Mouse (Mus musculus): Measurements from ENCODE around the gene Gm3448. TPM values are rescaled to one million over a fixed set of nuclear protein-coding genes. Genes with fewer than 3 reads are reported as not detected.
A peak's percentile ranks its signal among the peaks of the same experiment; 100 is the strongest.
"Not testable (repeated sequence)": the region's sequence is repeated elsewhere in the genome, so short reads cannot be mapped to it uniquely, and the experiment has no call there.

The Gm3448 gene
- polyA plus RNA-seq, 1 experiment: 6.4 TPM

GRCm38 (mm10) chr17:15055925-15056324 is 14.6 kb upstream of the Gm3448 start:
- TF ChIP-seq POLR2A (IDR thresholded peaks at IDR 0.05; ENCODE audit: borderline replicate concordance, control insufficient read depth, low read depth, low read length): no peak
- TF ChIP-seq CTCF (IDR thresholded peaks at IDR 0.05; ENCODE audit: control insufficient read depth, insufficient read depth, low read length): no peak
- H3K27ac ChIP-seq (ENCODE audit: control insufficient read depth, insufficient read depth, low read depth, low read length, poor library complexity): no peak overlapping the region
- H3K4me3 ChIP-seq (replicated peaks; ENCODE audit: control insufficient read depth, low read depth, low read length): no peak overlapping the region
- H3K4me1 ChIP-seq (ENCODE audit: control insufficient read depth, insufficient read depth, low read length): no peaks in the 10 kb centered on the region
- 66% methylated on average over 4 of the region's 4 CpGs for WGBS

- WGBS: 93% methylated on average over 13 of the region's 13 CpGs
- H3K4me3 ChIP-seq (replicated peaks; ENCODE audit: control insufficient read depth, low read depth, low read length); H3K4me1 ChIP-seq (ENCODE audit: control insufficient read depth, insufficient read depth, low read length); H3K27ac ChIP-seq (ENCODE audit: control insufficient read depth, insufficient read depth, low read depth, low read length, poor library complexity): not testable (repeated sequence)
Measured at GRCm38 (mm10) chr17:15053829-15054200, 12.5 kb upstream of the Gm3448 start.

- not testable (repeated sequence) for H3K27ac ChIP-seq (ENCODE audit: control insufficient read depth, insufficient read depth, low read depth, low read length, poor library complexity); H3K4me3 ChIP-seq (replicated peaks; ENCODE audit: control insufficient read depth, low read depth, low read length); H3K4me1 ChIP-seq (ENCODE audit: control insufficient read depth, insufficient read depth, low read length)
- WGBS: 87% methylated on average over 6 of the region's 8 CpGs
Measured at GRCm38 (mm10) chr17:15053183-15053828, 12.0 kb upstream of the Gm3448 start.

GRCm38 (mm10) chr17:15052766-15053165 is 11.4 kb upstream of the Gm3448 start:
- H3K27ac ChIP-seq (ENCODE audit: control insufficient read depth, insufficient read depth, low read depth, low read length, poor library complexity); H3K4me3 ChIP-seq (replicated peaks; ENCODE audit: control insufficient read depth, low read depth, low read length); H3K4me1 ChIP-seq (ENCODE audit: control insufficient read depth, insufficient read depth, low read length): not testable (repeated sequence)
- WGBS: 58% methylated on average over 1 of the region's 1 CpGs

- H3K4me1 ChIP-seq (ENCODE audit: control insufficient read depth, insufficient read depth, low read length); H3K4me3 ChIP-seq (replicated peaks; ENCODE audit: control insufficient read depth, low read depth, low read length); H3K27ac ChIP-seq (ENCODE audit: control insufficient read depth, insufficient read depth, low read depth, low read length, poor library complexity): not testable (repeated sequence)
- WGBS: no CpG with 5 or more reads among the region's 1 CpGs
Measured at GRCm38 (mm10) chr17:15050338-15050737, 9.0 kb upstream of the Gm3448 start.

GRCm38 (mm10) chr17:15040455-15040854 is 882 bp downstream of the Gm3448 start:
- not testable (repeated sequence) for H3K27ac ChIP-seq (ENCODE audit: control insufficient read depth, insufficient read depth, low read depth, low read length, poor library complexity); H3K4me3 ChIP-seq (replicated peaks; ENCODE audit: control insufficient read depth, low read depth, low read length); H3K4me1 ChIP-seq (ENCODE audit: control insufficient read depth, insufficient read depth, low read length)
- WGBS: no CpG with 5 or more reads among the region's 3 CpGs

- WGBS: no CpG with 5 or more reads among the region's 4 CpGs
- H3K4me1 ChIP-seq (ENCODE audit: control insufficient read depth, insufficient read depth, low read length); H3K4me3 ChIP-seq (replicated peaks; ENCODE audit: control insufficient read depth, low read depth, low read length); H3K27ac ChIP-seq (ENCODE audit: control insufficient read depth, insufficient read depth, low read depth, low read length, poor library complexity): not testable (repeated sequence)
Measured at GRCm38 (mm10) chr17:15031414-15031813, 9.9 kb downstream of the Gm3448 start.

- H3K4me1 ChIP-seq (ENCODE audit: control insufficient read depth, insufficient read depth, low read length); H3K4me3 ChIP-seq (replicated peaks; ENCODE audit: control insufficient read depth, low read depth, low read length); H3K27ac ChIP-seq (ENCODE audit: control insufficient read depth, insufficient read depth, low read depth, low read length, poor library complexity): not testable (repeated sequence)
- no CpG with 5 or more reads among the region's 6 CpGs for WGBS
Measured at GRCm38 (mm10) chr17:15025513-15025912, 15.8 kb downstream of the Gm3448 start.

- WGBS: no CpG with 5 or more reads among the region's 48 CpGs
- H3K4me1 ChIP-seq (ENCODE audit: control insufficient read depth, insufficient read depth, low read length); H3K27ac ChIP-seq (ENCODE audit: control insufficient read depth, insufficient read depth, low read depth, low read length, poor library complexity); H3K4me3 ChIP-seq (replicated peaks; ENCODE audit: control insufficient read depth, low read depth, low read length): not testable (repeated sequence)
Measured at GRCm38 (mm10) chr17:15024502-15025193, 16.7 kb downstream of the Gm3448 start.

GRCm38 (mm10) chr17:15023878-15024492 is 17.4 kb downstream of the Gm3448 start:
- no CpG with 5 or more reads among the region's 97 CpGs for WGBS
- not testable (repeated sequence) for H3K4me3 ChIP-seq (replicated peaks; ENCODE audit: control insufficient read depth, low read depth, low read length); H3K4me1 ChIP-seq (ENCODE audit: control insufficient read depth, insufficient read depth, low read length); H3K27ac ChIP-seq (ENCODE audit: control insufficient read depth, insufficient read depth, low read depth, low read length, poor library complexity)

GRCm38 (mm10) chr17:15021503-15022220 is 19.7 kb downstream of the Gm3448 start:
- peak overlapping the region; percentile 48; the same call in 1 of the 2 replicates for H3K27ac ChIP-seq (ENCODE audit: control insufficient read depth, insufficient read depth, low read depth, low read length, poor library complexity)
- 82% methylated on average over 3 of the region's 3 CpGs for WGBS
- not testable (repeated sequence) for H3K4me1 ChIP-seq (ENCODE audit: control insufficient read depth, insufficient read depth, low read length); H3K4me3 ChIP-seq (replicated peaks; ENCODE audit: control insufficient read depth, low read depth, low read length)

GRCm38 (mm10) chr17:15009706-15010413 is 31.5 kb downstream of the Gm3448 start, which contains the start of gene Gm3435:
Gm3435 (plus strand) TSS chr17:15010176.
- not testable (repeated sequence) for H3K4me1 ChIP-seq (ENCODE audit: control insufficient read depth, insufficient read depth, low read length); H3K4me3 ChIP-seq (replicated peaks; ENCODE audit: control insufficient read depth, low read depth, low read length); H3K27ac ChIP-seq (ENCODE audit: control insufficient read depth, insufficient read depth, low read depth, low read length, poor library complexity)
- WGBS: no CpG with 5 or more reads among the region's 60 CpGs
